Mouse (Mus musculus): ENCODE data around the gene Wfdc12. TPM values are rescaled to one million over a fixed set of nuclear protein-coding genes. Genes with fewer than 3 reads are reported as not detected.

Wfdc12 gene
- polyA plus RNA-seq (2017; shearing (Covaris generic)): not detected

GRCm38 (mm10) chr2:164190576-164190975, at the start of gene Wfdc12:
Wfdc12 (minus strand) TSS chr2:164190608.

GRCm38 (mm10) chr2:164238366-164238765, 48.0 kb upstream of the Wfdc12 start, which contains the start of gene Svs2:
Svs2 (minus strand) TSS chr2:164238466.

GRCm38 (mm10) chr2:164221522-164221921, 31.1 kb upstream of the Wfdc12 start, which contains the start of gene Wfdc15b:
Wfdc15b (minus strand) TSS chr2:164221660.

GRCm38 (mm10) chr2:164199626-164200327, 9.4 kb upstream of the Wfdc12 start, which contains the start of gene Wfdc15a:
Wfdc15a (minus strand) TSS chr2:164200130.

GRCm38 (mm10) chr2:164182692-164183255, 7.6 kb downstream of the Wfdc12 start, which contains the start of gene Wfdc5:
Wfdc5 (minus strand) TSS chr2:164182742.

GRCm38 (mm10) chr2:164170902-164171301, 19.5 kb downstream of the Wfdc12 start, which contains the start of gene Kcns1:
Kcns1 (minus strand) TSS chr2:164171113.

Other genes starting within 250 kb of the Wfdc12 start
- 210 TPM for gene Ywhab, start 195.6 kb downstream of the Wfdc12 start, polyA plus RNA-seq (2017; shearing (Covaris generic))
- gene Pabpc1l, start 165.2 kb downstream of the Wfdc12 start, polyA plus RNA-seq (2017; shearing (Covaris generic)): 1.2 TPM
- gene Stk4, start 120.3 kb downstream of the Wfdc12 start, polyA plus RNA-seq (2017; shearing (Covaris generic)): 213 TPM
- 144 TPM for gene Tomm34, start 119.4 kb downstream of the Wfdc12 start, polyA plus RNA-seq (2017; shearing (Covaris generic))
- 0.06 TPM for gene Kcns1, start 19.5 kb downstream of the Wfdc12 start, polyA plus RNA-seq (2017; shearing (Covaris generic))
- not detected for gene Wfdc5, start 7.9 kb downstream of the Wfdc12 start, polyA plus RNA-seq (2017; shearing (Covaris generic))
- not detected for gene Wfdc15a, start 9.5 kb upstream of the Wfdc12 start, polyA plus RNA-seq (2017; shearing (Covaris generic))
- gene Wfdc15b, start 31.1 kb upstream of the Wfdc12 start, polyA plus RNA-seq (2017; shearing (Covaris generic)): not detected
- not detected for gene Svs2, start 47.9 kb upstream of the Wfdc12 start, polyA plus RNA-seq (2017; shearing (Covaris generic))
- gene Svs3b, start 66.0 kb upstream of the Wfdc12 start, polyA plus RNA-seq (2017; shearing (Covaris generic)): not detected
- gene Svs4, start 87.9 kb upstream of the Wfdc12 start, polyA plus RNA-seq (2017; shearing (Covaris generic)): not detected
- not detected for gene Svs3a, start 98.7 kb upstream of the Wfdc12 start, polyA plus RNA-seq (2017; shearing (Covaris generic))
- gene Svs6, start 126.1 kb upstream of the Wfdc12 start, polyA plus RNA-seq (2017; shearing (Covaris generic)): not detected
- gene Svs5, start 142.1 kb upstream of the Wfdc12 start, polyA plus RNA-seq (2017; shearing (Covaris generic)): not detected
- 4.8 TPM for gene Slpi, start 198.5 kb upstream of the Wfdc12 start, polyA plus RNA-seq (2017; shearing (Covaris generic))
- not detected for gene Rbpjl, start 212.5 kb upstream of the Wfdc12 start, polyA plus RNA-seq (2017; shearing (Covaris generic))
- not detected for gene Matn4, start 214.6 kb upstream of the Wfdc12 start, polyA plus RNA-seq (2017; shearing (Covaris generic))

All from CD4-positive, CD25-positive, alpha-beta regulatory T cell (primary cell).